Mouse (Mus musculus) kidney, postnatal 36 days (tissue): ENCODE data around the gene Ccn1.
A peak's percentile ranks its signal among the peaks of the same experiment; 100 is the strongest.

Experiments used
- DNase-seq, 2 experiments: peaks; one replicate each; pipeline ENCODE4 v3.0.0; 2021 to 2022; ENCODE audit warnings: mixed read lengths in 2 of 2

Ccn1 gene

GRCm38 (mm10) chr3:145649852-145650202 is at the start of gene Ccn1:
Ccn1 (minus strand) TSS chr3:145649981.
- peak; percentile 93 to 95 for DNase-seq

- no peak for DNase-seq
Observed at GRCm38 (mm10) chr3:145693361-145693760, 43.6 kb upstream of the Ccn1 start.

- peak in 1 of 2 experiments; percentile 41 for DNase-seq
Observed at GRCm38 (mm10) chr3:145692037-145692436, 42.3 kb upstream of the Ccn1 start.

GRCm38 (mm10) chr3:145691415-145691814 is 41.6 kb upstream of the Ccn1 start:
- DNase-seq: no peak

GRCm38 (mm10) chr3:145689271-145689670 is 39.5 kb upstream of the Ccn1 start:
- no peak for DNase-seq

GRCm38 (mm10) chr3:145687836-145688235 is 38.1 kb upstream of the Ccn1 start:
- peak; percentile 6 to 34 for DNase-seq

- no peak for DNase-seq
Observed at GRCm38 (mm10) chr3:145684604-145685441, 35.0 kb upstream of the Ccn1 start.

- DNase-seq: no peak
Observed at GRCm38 (mm10) chr3:145684201-145684600, 34.4 kb upstream of the Ccn1 start.

- peak; percentile 64 to 65 for DNase-seq
Observed at GRCm38 (mm10) chr3:145681348-145681935, 31.7 kb upstream of the Ccn1 start.

- no peak for DNase-seq
Observed at GRCm38 (mm10) chr3:145680686-145681085, 30.9 kb upstream of the Ccn1 start.

- no peak for DNase-seq
Observed at GRCm38 (mm10) chr3:145676212-145676611, 26.4 kb upstream of the Ccn1 start.

- no peak for DNase-seq
Observed at GRCm38 (mm10) chr3:145674815-145675214, 25.0 kb upstream of the Ccn1 start.

- no peak for DNase-seq
Observed at GRCm38 (mm10) chr3:145666383-145666782, 16.6 kb upstream of the Ccn1 start.

- DNase-seq: no peak
Observed at GRCm38 (mm10) chr3:145656993-145657713, 7.4 kb upstream of the Ccn1 start.

GRCm38 (mm10) chr3:145654944-145655343 is 5.2 kb upstream of the Ccn1 start:
- DNase-seq: no peak

- no peak for DNase-seq
Observed at GRCm38 (mm10) chr3:145654028-145654427, 4.2 kb upstream of the Ccn1 start.

GRCm38 (mm10) chr3:145653191-145653940 is 3.6 kb upstream of the Ccn1 start:
- DNase-seq: peak; percentile 77 to 82

- no peak for DNase-seq
Observed at GRCm38 (mm10) chr3:145652322-145653131, 2.7 kb upstream of the Ccn1 start.

GRCm38 (mm10) chr3:145651978-145652321 is 2.2 kb upstream of the Ccn1 start:
- no peak for DNase-seq

- peak; percentile 13 to 25 for DNase-seq
Observed at GRCm38 (mm10) chr3:145651029-145651977, 1.5 kb upstream of the Ccn1 start.
